Mouse (Mus musculus) lung, postnatal 0 days (tissue): ENCODE results near the gene Tbc1d10c.

ENCODE experiments used
- CTCF ChIP-seq: IDR thresholded peaks from 2 replicates; pipeline ENCODE4 v1.5.1; 2016; ENCODE audit warnings: antibody characterized with exemption, mild to moderate bottlenecking
- EP300 ChIP-seq: IDR thresholded peaks from 2 replicates; pipeline ENCODE4 v1.6.1; 2016; ENCODE audit warnings: antibody characterized with exemption, mild to moderate bottlenecking, control low read depth

DNA sequence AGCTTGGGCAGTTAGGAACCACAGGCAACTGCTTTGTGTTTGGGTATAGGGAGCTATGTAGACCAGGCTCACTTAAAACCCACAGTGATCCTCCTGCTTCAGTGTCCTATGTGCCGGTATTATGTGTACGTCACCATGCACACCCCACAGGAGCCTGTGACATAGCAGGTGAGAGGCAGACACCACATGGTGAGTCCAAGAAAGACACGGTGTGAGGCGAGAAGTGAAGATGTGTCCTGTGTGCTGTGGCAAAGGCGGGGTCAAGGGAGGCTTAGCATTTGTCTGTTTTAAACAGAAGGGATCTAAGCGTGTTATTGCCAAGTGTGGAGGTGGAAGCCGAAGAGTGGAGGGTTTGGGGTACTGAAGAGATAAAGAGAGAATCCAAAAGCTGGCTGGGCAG lies 35.7 kb upstream of the Tbc1d10c start:
- TF ChIP-seq CTCF (no peak), EP300 (no peak)
